Mouse (Mus musculus) spleen, postnatal 10 days (tissue): ENCODE measurements around the gene Rag2.
A peak's percentile ranks its signal among the peaks of the same experiment; 100 is the strongest.

Experiments
- DNase-seq, 2 experiments: peaks; one replicate each; pipeline ENCODE4 v3.0.0; 2021 to 2022; ENCODE audit warnings: low spot score in 2 of 2

Gene Rag2

DNA sequence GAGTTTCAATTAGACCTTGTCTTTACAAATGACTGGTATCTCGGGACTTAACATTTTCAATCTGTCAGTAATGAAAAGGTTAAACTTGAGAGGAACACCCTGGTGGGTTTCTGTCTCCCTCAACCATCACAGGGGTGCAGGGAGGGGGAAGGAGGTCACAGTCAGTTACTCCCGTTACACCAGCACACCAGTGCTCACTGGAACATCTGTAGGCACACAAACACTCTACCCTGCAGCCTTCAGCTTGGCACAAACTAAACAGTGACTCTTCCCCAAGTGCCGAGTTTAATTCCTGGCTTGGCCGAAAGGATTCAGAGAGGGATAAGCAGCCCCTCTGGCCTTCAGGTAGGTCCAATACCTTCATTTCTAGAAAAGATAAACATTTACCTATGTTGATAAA is at the start of gene Rag2:
Rag2 (plus strand) TSS at position 193 of the 400 bp plus-strand sequence.
- no peak for DNase-seq

- no peak for DNase-seq
These were observed 47.3 kb upstream of the Rag2 start for GRCm38 (mm10) chr2:101577243-101577642.

- DNase-seq = no peak
These were observed 44.5 kb upstream of the Rag2 start for GRCm38 (mm10) chr2:101580027-101580426.

DNA sequence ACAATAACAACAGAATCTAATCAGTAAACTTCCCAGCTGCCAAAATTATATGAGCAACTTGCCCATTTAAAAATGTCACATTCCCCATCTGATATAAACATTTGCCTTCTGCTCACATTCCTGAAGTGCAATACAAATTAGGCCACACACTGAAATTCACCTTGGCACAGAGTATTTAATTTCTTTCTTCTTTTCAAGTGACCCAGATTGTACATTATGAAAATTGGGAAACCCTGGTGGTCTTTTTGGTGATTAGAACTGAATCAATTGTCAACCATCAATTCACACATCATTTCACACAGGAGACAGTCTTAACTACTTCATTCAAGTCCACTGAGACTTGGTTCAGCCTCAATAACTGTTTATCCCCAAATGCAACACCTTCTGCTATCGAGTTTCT is 44.1 kb upstream of the Rag2 start:
- DNase-seq = no peak

GRCm38 (mm10) chr2:101580977-101581376 is 43.5 kb upstream of the Rag2 start:
- DNase-seq = no peak

- DNase-seq = no peak
These were observed 43.1 kb upstream of the Rag2 start for GRCm38 (mm10) chr2:101581418-101581817.

- DNase-seq = no peak
These were observed 33.2 kb upstream of the Rag2 start for GRCm38 (mm10) chr2:101591356-101591755.

DNA sequence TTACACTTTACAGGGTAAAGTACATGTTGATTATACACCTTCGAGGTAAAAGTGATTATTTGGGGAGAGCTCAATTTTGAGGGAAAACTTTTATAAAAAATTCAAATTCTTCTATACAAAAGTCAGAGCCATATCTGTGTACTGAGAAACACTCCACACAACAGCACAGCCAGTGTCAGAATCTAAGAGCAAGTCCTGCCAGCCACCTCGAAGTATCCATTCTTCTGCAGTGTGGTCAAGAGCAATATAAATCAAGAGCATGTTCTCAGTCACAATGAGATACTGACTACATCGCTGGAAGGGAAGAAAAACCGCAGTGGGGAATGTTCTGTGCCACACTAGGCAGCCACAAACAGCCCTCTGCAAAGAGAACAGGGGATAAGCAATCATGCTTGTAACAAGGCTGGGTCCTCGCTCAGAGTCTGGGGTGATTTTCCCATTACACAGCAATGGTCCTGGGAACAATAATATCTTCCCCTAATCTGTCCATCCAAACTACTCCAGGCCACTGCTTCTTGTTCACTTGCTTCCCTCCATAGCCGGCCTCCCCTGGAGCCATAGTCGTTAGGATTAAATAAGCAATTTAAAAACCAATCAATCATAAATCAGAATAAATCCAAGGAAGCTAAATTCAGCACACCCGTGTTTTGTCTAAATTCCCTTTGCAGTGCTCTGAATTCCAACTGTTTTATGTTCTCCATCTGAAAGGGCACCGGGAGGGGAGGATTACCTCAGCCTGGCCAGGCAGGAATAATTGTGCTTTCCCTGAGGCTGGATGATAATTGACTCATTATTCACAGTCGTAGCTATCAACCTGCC is 32.3 kb upstream of the Rag2 start:
- no peak for DNase-seq

- no peak for DNase-seq
These were observed 31.6 kb upstream of the Rag2 start for GRCm38 (mm10) chr2:101592886-101593285.

DNA sequence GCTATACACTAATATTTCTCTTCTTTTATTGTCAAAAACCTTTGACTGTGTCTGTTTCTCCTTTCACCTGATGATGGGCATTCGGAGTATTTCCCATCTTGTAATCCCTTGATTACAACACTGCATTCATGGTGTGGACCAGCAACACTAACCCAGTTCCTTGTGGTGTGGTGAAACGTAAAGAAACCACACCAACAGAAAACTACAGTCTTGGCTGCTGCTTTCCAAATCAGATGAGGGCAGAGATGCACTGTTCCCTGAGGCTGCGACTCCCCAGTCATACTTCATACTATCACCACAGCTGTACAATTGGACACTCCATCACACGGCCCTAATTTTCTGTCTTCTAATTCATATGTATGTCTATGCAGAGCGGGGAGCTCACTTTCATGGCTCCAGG is 29.8 kb upstream of the Rag2 start:
- DNase-seq = no peak

- DNase-seq = peak in 1 of 2 experiments; percentile 28
These were observed 27.3 kb upstream of the Rag2 start for GRCm38 (mm10) chr2:101597186-101597585.

GRCm38 (mm10) chr2:101598190-101599181 is 26.0 kb upstream of the Rag2 start:
- DNase-seq = no peak

GRCm38 (mm10) chr2:101600703-101601102 is 23.8 kb upstream of the Rag2 start:
- peak in 1 of 2 experiments; percentile 20 for DNase-seq

- no peak for DNase-seq
These were observed 21.4 kb upstream of the Rag2 start for GRCm38 (mm10) chr2:101603099-101603498.

DNA sequence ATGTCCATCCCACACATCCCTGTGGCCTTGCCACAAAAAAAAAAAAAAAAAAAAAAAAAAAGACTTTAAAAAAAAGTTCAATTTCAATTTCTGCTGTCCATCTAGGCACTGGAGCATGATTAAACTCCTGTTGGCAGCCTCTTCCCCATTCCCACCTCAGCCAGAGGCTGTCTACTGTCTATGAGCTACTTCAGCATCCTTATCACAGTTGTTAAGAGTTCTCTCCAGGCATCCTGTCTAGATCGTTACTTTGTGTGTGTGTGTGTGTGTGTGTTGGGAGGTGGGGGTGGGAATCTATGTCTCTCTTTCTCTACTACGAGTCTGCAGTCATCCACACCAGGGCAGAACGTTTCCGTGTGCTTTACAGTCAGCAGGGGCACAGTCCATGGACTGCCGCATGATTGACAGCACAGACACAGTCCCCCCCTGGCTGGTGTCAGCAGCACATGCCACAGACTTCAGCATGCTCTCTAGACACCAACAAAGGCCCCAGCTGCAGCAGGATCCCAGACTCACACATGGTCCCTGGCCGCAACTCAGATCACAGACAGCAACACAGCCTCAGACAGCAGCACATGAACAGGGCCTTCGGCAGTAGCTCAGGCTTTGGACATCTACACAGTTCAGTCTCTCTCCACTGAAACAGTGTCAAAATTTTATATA is 16.2 kb upstream of the Rag2 start:
- DNase-seq = peak in 1 of 2 experiments; percentile 14

DNA sequence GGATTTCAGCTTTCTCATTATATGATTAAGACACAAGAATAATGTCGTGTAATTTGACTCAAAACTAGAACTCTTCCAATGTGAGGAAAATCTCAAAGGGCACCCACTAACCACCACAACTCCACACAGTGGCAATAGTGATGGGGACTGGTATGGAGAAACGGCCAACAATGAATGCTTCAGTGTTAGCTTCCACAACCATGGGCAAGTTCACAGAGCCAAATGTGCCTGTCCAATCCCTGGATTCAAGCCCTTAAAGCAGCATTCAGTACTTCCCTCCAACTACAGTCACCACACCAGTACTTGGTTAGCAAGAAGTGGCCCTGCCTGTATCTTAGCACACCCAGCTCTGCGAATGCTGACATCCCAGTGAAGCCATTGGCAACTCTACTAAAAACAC is 13.7 kb upstream of the Rag2 start:
- DNase-seq = no peak

- no peak for DNase-seq
These were observed 8.8 kb upstream of the Rag2 start for GRCm38 (mm10) chr2:101615464-101616305.

DNA sequence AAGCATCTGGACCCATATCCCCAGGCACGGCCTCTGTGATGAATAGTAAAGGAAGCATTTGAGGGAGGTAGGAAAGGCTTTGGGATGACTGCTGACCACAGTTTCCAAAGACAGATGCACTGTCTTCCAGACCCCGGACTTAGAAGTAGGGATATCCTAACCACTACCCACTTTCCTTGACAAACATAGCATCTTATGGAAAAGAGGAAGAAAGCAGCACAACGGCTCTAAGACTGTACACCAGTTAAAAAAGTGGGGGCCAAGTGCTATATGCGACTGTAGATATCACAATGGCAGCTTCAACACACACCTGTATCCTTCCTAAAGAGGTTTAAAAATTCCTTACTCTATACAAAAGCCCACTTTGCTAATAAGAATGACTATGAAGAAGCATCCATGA is 6.1 kb upstream of the Rag2 start:
- DNase-seq = no peak

- DNase-seq = no peak
These were observed 3.6 kb upstream of the Rag2 start for GRCm38 (mm10) chr2:101620899-101621298.

DNA sequence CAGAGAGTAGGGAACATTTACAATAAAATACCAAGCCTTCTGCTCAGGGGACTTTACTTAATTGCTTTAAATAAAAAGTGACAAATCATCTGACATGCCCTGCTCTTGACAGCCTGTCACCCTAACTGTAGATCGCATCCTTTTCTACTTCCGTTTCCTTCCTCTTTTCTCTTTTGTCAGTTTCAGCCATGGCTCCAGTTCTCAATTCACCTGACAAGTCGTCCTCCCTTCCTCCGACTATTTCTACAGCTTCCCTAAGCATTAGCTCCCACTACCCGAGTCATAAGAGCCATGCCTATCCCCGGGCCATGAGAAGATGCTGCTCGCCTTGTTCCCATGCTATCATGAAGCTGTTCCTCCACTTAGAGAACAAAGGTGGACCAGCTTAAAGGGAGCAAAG is 2.9 kb upstream of the Rag2 start:
- DNase-seq = no peak

GRCm38 (mm10) chr2:101623042-101623441 is 1.5 kb upstream of the Rag2 start:
- no peak for DNase-seq
